Mouse (Mus musculus) liver, embryonic 16.5 days (tissue): ENCODE measurements at regions not wholly inside any gene's neighbourhood (a gene's known extent, or its start where the extent isn't known, plus 50 kb on each side); places are given as distances from the start of the nearest gene placed in this dataset.

ENCODE experiments used
- ATAC-seq: fragments of 200-750 bp; cut with Nextera tagmentation; 2 replicates; pipeline ENCODE4 v1.8.0; 2017; ENCODE audit warnings: low read depth, mild to moderate bottlenecking, moderate number of reproducible peaks, moderate library complexity
- H3K27ac ChIP-seq: fragments of 300-500 bp; sonication (generic); 2 replicates; pipeline ENCODE4 v1.5.1; 2014; ENCODE audit warnings: mild to moderate bottlenecking, low read length
- H3K27me3 ChIP-seq: fragments of 300-500 bp; sonication (generic); 2 replicates; pipeline ENCODE4 v1.6.1; 2014; ENCODE audit warnings: low read depth, low read length, mixed read lengths; ENCODE audit not compliant: control insufficient read depth, insufficient read depth
- H3K36me3 ChIP-seq: fragments of 300-500 bp; sonication (generic); 2 replicates; pipeline ENCODE4 v1.6.1; 2014; ENCODE audit warnings: mild to moderate bottlenecking; ENCODE audit not compliant: control insufficient read depth, insufficient read depth
- H3K4me1 ChIP-seq: fragments of 300-500 bp; sonication (generic); 2 replicates; pipeline ENCODE4 v1.6.1; 2014; ENCODE audit warnings: low read depth, low read length, mixed read lengths; ENCODE audit not compliant: control insufficient read depth
- H3K4me2 ChIP-seq: fragments of 300-500 bp; sonication (generic); 2 replicates; pipeline ENCODE4 v1.6.1; 2014; ENCODE audit warnings: low read depth, low read length, mixed read lengths
- H3K4me3 ChIP-seq: fragments of 300-500 bp; sonication (generic); 2 replicates; pipeline ENCODE4 v1.5.1; 2014; ENCODE audit warnings: low read depth, mild to moderate bottlenecking, low read length
- H3K9ac ChIP-seq: fragments of 300-500 bp; sonication (generic); 2 replicates; pipeline ENCODE4 v1.6.1; 2014; ENCODE audit warnings: low read depth, low read length
- H3K9me3 ChIP-seq: fragments of 300-500 bp; sonication (generic); replicated peaks from 2 replicates; pipeline ENCODE4 v1.6.1; 2016; ENCODE audit warnings: low read length; ENCODE audit not compliant: control insufficient read depth
- WGBS: fragments of 180-500 bp; shearing (Covaris S2); extraction: QIAGEN DNeasy Blood & Tissue Kit; methylation state at CpG from one replicate; pipeline ENCODE4 v1.1.7; 2014; ENCODE audit not compliant: insufficient replicate concordance; 5-methylcytosine and 5-hydroxymethylcytosine counted together

DNA sequence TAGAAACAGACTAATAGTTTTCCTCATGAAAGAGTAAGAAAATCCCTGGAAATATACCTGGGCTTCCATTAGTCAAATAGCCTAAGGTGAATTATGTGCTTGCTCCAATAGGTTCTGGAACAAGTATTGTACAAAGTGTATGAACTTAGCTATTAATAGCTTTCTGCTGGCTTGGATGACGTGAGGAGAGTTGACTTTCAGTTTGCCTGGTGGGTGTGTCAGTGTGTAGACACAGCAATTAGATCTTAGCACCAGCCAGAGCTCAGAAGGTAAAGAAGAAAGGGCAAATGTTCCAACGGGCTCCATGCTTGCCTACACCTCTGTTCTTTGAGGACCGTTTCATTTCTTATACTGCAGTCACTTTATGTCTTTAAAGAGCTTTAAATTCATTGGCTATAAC lies 654.8 kb upstream of the Mef2c start:
- no peaks in the 10 kb centered on the region for H3K27me3 ChIP-seq
- no peaks in the 10 kb centered on the region for H3K36me3 ChIP-seq
- no peak overlapping the region for H3K9ac ChIP-seq
- H3K4me3 ChIP-seq: no peak overlapping the region
- no peaks in the 10 kb centered on the region for H3K9me3 ChIP-seq
- H3K27ac ChIP-seq: no peak overlapping the region
- H3K4me1 ChIP-seq: no peaks in the 10 kb centered on the region
- 44% methylated on average over 3 of the region's 3 CpGs for WGBS
- ATAC-seq: no peak
- no peak overlapping the region for H3K4me2 ChIP-seq

DNA sequence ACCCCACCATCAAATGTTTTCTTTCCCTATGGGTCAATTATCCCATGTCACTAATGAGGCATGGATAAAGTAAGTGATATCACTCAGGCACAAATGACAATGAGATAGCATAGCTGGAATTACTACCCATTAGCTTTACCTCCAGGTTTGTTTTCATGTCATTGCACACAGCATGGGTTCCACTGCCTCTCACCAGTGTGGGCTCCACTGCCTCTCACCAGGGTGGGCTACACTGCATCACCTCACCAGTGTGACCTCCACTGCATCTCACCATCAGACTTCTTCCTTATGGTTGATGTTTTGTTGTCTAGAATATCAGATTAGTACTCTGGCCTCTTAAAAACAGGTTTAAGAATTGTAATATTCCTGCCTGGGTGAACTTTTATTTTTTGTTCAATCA lies 634.0 kb upstream of the Mef2c start:
- Histone ChIP-seq H3K9ac (no peak overlapping the region), H3K4me1 (no peaks in the 10 kb centered on the region), H3K27me3 (no peaks in the 10 kb centered on the region), H3K9me3 (no peaks in the 10 kb centered on the region), H3K36me3 (no peaks in the 10 kb centered on the region), H3K27ac (no peak overlapping the region), H3K4me2 (no peak overlapping the region), H3K4me3 (no peak overlapping the region)
- ATAC-seq: no peak

DNA sequence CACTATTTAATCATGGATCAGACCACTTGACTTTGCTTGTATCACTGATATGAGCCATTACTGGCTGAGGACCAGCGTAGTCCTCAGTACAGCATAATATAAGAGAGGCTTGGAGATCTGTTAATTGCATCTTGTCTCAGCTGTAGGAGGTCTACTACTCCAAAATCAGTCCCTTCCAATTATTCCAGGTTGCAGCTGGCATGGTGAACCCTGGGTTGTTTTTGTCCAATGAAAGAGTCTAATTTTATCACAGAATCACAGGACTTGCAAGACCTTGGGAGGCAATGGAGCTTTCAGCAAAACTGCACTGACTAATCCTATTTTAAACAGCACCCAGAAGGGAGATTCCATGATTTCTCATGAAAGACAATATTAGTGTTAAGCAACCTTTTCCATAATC lies 629.7 kb upstream of the Mef2c start:
- H3K4me3 ChIP-seq: no peak overlapping the region
- H3K27me3 ChIP-seq: no peaks in the 10 kb centered on the region
- H3K4me2 ChIP-seq: no peak overlapping the region
- no peak overlapping the region for H3K9ac ChIP-seq
- no peak for ATAC-seq
- no peaks in the 10 kb centered on the region for H3K4me1 ChIP-seq
- H3K27ac ChIP-seq: no peak overlapping the region
- WGBS: 76% methylated on average over 1 of the region's 1 CpGs
- H3K36me3 ChIP-seq: no peaks in the 10 kb centered on the region
- H3K9me3 ChIP-seq: no peaks in the 10 kb centered on the region

DNA sequence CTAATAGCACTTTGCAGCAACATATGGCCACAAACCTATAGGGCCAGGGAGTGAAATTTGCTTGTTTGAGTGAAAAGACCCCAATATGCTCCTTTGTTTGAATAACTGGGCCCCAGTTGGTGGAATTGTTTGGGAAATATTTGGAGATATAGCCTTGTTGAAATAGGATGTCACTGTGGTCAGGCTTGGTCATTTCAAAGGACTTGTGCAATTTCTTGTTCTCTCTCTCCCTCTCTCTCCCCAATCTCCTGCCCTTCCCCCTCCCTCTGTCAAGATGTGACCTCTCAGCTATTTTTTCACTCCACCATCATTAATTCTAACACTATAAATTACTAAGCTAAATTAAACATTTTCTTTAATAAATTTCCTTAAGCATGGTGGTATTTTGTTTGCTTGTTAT lies 620.5 kb upstream of the Mef2c start:
- Histone ChIP-seq H3K4me2 (no peak overlapping the region), H3K9ac (no peak overlapping the region), H3K9me3 (no peaks in the 10 kb centered on the region), H3K4me1 (no peaks in the 10 kb centered on the region), H3K27ac (no peak overlapping the region), H3K4me3 (no peak overlapping the region), H3K27me3 (no peaks in the 10 kb centered on the region), H3K36me3 (no peaks in the 10 kb centered on the region)
- ATAC-seq: no peak

DNA sequence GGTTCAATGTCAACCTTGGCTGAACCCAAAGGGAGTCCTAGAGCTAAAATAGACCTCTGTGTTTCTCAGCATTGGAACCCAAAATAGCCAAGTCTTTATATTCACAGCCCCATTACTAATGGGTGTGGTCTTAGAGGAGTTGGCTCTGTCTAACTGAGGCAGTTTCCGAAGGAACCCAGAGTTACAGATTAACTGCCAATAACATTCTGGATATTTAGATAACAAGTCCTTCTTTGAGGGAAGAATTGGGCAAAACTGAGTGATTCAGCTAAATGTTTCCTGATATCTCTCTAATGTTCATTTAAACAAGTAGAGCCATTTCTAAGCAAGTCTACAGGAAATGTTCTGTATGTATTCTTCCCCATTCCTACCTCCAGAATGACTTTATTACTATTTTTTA lies 615.1 kb upstream of the Mef2c start:
- WGBS: 20% methylated on average over 1 of the region's 1 CpGs
- no peak for ATAC-seq

DNA sequence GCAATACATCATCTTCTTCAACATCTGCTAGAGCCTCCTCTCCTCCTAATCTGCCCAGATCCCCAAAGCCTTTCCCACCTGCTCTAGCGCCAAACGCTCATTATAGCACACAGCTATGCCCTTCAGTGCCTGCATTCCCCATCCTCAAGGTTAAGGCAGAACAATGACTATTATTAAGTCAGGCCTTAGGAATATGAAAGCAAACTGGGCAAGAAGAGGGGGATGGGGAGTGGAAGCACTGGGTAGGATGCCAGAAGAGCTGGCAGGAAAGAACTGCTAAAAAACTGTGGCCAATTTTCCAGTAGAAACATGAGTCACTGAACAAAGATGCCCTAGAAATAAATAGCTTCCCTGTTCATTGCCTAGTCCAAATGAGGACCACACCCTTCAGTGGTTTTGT lies 611.1 kb upstream of the Mef2c start:
- H3K27ac ChIP-seq: no peak overlapping the region
- H3K36me3 ChIP-seq: no peaks in the 10 kb centered on the region
- WGBS: 60% methylated on average over 2 of the region's 2 CpGs
- no peaks in the 10 kb centered on the region for H3K9me3 ChIP-seq
- H3K4me2 ChIP-seq: no peak overlapping the region
- H3K4me1 ChIP-seq: no peaks in the 10 kb centered on the region
- H3K27me3 ChIP-seq: no peaks in the 10 kb centered on the region
- no peak overlapping the region for H3K4me3 ChIP-seq
- H3K9ac ChIP-seq: no peak overlapping the region
- ATAC-seq: no peak

More for the DNA sequence above, 615.1 kb upstream of the Mef2c start:
- Histone ChIP-seq H3K4me2 (no peak overlapping the region), H3K27ac (no peak overlapping the region), H3K4me1 (no peaks in the 10 kb centered on the region), H3K27me3 (no peaks in the 10 kb centered on the region), H3K9ac (no peak overlapping the region), H3K9me3 (no peaks in the 10 kb centered on the region), H3K4me3 (no peak overlapping the region), H3K36me3 (no peaks in the 10 kb centered on the region)

DNA sequence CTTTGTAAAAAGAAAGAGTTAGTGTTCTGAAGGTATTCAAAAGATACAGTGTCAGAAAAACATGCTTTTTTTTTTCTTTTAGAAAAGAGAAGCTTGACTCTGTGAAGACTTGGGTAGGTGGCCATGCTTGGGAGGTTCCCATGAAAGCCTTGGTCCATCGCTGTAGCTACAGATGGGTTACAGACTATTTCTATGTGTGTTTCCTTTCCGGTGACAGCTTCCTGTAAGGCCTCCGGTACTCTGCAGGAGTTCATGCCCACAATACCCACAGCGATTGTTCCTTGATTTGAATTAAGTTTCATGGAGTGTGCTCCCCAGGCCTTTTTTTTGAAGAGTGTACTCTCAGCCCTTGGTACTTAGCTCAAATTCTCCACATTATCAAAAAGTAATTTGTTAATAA lies 604.1 kb upstream of the Mef2c start:
- Histone ChIP-seq H3K36me3 (no peaks in the 10 kb centered on the region), H3K4me2 (no peak overlapping the region), H3K27ac (no peak overlapping the region), H3K4me3 (no peak overlapping the region), H3K4me1 (no peaks in the 10 kb centered on the region), H3K9me3 (no peaks in the 10 kb centered on the region), H3K9ac (no peak overlapping the region), H3K27me3 (no peaks in the 10 kb centered on the region)
- no peak for ATAC-seq
- 21% methylated on average over 4 of the region's 4 CpGs for WGBS

DNA sequence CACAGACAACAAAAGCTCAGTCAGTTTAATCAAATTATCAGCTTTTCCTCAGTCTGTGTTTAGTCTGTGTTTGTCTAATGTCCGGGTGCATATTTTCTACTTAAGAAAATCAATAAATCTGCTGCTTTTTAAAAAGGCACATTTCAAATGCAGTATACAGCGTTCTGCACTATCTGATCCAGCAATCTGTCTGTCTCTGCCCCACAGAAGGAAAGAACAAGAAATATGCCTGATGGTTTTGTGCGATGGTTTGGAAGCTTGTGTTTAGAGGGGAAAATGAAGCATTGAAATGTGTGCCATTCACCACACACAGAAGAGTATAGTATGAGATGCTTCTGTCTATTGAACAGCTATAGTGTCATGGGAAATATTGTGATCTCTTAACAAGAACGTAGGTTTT lies 601.7 kb upstream of the Mef2c start:
- Histone ChIP-seq H3K9ac (no peak overlapping the region), H3K36me3 (no peaks in the 10 kb centered on the region), H3K27ac (no peak overlapping the region), H3K4me1 (no peaks in the 10 kb centered on the region), H3K27me3 (no peaks in the 10 kb centered on the region), H3K9me3 (no peaks in the 10 kb centered on the region), H3K4me2 (no peak overlapping the region), H3K4me3 (no peak overlapping the region)
- no peak for ATAC-seq
- 51% methylated on average over 4 of the region's 4 CpGs for WGBS

DNA sequence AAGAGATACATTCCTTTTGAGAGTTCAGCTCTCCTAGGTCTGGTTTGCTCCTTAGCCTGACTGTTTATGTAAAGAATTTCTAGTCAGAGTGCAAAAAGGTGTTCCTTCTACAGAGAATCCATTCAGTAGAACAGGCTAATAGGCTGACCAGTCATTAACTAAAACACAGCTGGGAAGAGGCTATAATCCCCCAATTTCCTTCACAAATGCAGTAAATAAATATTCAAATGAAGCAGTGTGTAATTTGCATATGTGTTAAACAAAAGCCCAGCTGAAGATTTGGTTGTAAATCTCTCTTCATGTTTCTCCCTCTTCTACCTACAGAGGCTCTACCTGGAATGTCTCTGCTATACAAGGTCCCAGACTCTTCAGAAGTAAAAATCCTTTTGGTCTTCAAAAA lies 600.2 kb upstream of the Mef2c start:
- Histone ChIP-seq H3K9me3 (no peaks in the 10 kb centered on the region), H3K27ac (no peak overlapping the region), H3K4me3 (no peak overlapping the region), H3K4me2 (no peak overlapping the region), H3K27me3 (no peaks in the 10 kb centered on the region), H3K9ac (no peak overlapping the region), H3K4me1 (no peaks in the 10 kb centered on the region), H3K36me3 (no peaks in the 10 kb centered on the region)
- ATAC-seq: no peak

DNA sequence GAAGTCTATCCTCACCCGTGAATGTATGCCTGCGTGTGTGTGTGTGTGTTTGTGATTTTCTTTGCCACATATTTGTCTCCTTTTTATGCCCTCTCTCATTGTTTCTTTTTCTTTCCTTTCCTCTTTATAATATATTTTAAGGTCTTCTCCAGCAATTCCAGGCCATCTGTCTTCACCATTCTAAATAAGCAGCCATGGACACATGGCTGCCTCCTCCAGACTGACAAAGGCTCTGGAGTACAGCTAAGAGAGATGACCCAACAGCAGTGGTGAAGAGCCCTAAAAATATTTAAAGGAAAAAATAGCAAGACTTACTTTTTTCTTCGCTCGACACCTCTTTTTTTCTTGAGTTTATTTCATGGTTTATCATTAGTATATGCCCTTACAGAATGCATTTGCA lies 596.1 kb upstream of the Mef2c start:
- Histone ChIP-seq H3K4me1 (no peaks in the 10 kb centered on the region), H3K4me3 (no peak overlapping the region), H3K36me3 (no peaks in the 10 kb centered on the region), H3K4me2 (no peak overlapping the region), H3K27me3 (no peaks in the 10 kb centered on the region), H3K9me3 (no peaks in the 10 kb centered on the region), H3K27ac (no peak overlapping the region), H3K9ac (no peak overlapping the region)
- ATAC-seq: no peak
- 66% methylated on average over 4 of the region's 4 CpGs for WGBS
